Mouse (Mus musculus) urinary bladder, postnatal 10 days (tissue): Measurements from ENCODE around the gene Sorl1.

Experiments used
- DNase-seq: peaks from one replicate; pipeline ENCODE4 v3.0.0; 2022; ENCODE audit warnings: low spot score

Sorl1 gene

DNA sequence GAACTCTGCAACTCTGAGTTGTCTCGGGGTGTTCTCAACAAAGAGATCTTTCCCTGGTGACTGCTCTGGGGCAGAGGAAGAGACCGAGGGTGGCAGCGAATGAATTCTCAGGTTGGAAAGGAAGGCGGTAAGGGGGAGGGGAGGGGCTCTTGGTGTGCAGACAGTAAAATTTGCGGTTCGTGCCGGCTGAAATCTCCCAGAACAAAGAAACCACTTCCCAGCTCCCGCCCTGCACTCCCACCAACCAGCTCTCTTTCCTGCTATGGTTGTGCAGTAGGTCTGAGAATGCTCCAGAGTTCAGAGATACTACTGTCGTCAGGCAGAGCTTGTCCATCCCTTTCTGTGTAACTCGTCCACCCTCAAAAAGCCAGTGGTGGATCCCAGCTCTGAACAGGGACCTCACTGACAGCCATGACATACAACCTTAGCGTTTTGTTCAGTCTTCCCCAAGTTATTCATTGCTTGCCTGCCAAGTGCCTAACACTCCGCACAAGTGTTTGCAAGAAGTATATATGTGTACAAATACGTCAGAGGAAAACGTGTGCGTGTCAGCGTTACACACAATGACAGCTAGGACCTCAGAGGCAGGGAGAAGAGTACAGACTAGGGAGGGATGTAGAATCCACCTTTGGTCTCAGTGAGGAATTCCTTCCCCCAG lies 172.5 kb downstream of the Sorl1 start:
- no peak for DNase-seq

DNA sequence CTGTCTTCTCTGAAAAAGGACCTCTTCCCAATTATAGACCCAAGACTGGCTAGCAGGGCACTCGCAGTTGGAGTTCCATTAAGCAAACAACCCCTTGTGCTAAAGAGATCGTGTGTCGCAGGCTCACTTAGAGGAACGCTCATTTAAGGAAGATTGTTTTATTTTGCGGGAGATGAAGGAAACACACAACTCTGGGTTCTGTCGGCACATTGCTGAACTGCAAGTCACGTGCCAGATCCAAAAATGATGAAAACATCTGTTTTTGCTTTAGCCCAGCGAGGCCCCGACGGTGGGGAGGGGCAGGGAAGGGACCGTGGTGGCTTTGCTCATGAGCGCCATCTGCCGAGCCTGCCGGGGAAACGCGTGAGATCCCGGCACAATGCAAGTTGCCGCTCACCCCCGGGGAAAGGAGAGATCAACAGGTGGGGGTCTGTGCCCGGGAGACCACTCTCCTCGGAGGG lies 173.1 kb downstream of the Sorl1 start:
- peak; percentile 70 for DNase-seq

GRCm38 (mm10) chr9:41950109-41950990 lies 173.7 kb downstream of the Sorl1 start:
- DNase-seq, result peak; percentile 61

GRCm38 (mm10) chr9:41949476-41949875 lies 174.6 kb downstream of the Sorl1 start:
- DNase-seq, result no peak

DNA sequence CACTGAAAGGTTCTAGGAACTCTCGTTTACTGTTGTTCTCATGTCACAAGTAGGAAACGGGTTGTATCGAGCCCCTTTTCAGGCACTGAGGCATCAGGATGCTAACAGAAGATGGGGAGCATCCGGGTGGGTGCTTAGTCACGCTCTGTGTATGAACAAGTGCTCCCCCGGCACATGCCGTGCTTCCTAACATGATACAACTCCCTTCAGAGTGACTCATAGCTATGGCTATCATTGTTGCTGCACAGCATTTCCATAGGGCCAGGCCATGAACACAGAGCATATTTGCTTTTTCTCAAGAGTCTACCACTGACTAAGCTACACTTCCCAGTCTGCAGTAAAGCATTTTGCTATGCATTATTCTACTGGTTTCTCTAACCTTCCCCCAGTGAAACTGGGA lies 179.1 kb downstream of the Sorl1 start:
- DNase-seq, result no peak

DNA sequence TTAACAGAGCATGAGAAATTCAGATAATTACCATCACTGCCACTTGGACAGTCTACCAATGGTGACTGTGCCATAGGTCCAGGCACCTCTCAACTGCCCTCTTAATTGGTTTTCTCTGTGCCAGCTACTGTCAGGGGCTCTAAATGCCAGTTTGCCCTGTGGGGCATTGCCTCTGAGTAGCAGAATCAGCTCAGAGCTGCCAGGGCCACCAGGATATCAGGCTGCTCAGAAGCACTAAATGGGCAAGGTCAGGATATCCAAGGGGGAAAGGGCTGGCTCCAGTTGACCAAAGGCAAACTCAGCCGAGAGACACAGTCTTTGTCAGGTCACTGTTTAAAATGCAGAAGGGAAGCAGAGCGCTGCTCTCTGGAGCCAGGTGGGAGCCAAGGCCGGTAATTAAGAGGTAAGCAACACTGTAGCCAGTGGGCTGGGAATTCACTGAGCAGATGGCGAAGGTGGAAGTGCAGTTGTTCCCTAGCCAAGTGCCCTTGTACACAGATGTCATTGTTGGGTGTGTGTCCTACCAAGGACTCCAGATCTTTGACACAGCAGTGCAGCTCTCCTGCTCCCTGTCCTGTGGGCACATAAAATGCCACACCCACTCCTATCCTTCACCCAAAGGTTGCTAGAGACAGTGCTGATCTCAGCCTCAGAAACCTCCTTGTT lies 181.0 kb downstream of the Sorl1 start:
- no peak for DNase-seq

DNA sequence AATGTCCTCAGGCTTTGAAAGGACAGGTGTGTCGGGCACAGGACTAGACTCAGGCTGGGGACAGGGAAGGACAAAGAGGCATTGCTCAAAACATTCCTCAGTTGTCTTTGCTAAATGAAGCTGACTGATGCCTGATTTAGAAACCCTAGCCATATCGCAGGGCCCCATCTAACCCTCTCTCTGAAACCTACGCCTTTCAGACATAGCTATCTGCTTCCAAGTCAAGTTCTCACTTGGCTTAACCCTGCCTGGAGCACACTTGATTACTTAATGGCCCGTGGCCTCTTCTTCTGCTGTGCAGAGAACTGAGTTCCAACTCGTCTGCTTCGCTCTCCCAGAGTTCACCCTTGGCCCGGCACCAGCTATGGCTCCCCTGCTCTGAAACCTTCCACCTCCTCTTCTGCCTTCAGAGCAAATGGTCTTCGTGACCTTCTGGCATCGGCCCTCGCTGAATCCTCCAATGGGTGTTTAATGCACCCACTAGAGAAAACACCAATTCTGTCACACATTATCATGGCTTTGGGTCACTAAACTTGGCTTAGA lies 183.7 kb downstream of the Sorl1 start:
- no peak for DNase-seq

DNA sequence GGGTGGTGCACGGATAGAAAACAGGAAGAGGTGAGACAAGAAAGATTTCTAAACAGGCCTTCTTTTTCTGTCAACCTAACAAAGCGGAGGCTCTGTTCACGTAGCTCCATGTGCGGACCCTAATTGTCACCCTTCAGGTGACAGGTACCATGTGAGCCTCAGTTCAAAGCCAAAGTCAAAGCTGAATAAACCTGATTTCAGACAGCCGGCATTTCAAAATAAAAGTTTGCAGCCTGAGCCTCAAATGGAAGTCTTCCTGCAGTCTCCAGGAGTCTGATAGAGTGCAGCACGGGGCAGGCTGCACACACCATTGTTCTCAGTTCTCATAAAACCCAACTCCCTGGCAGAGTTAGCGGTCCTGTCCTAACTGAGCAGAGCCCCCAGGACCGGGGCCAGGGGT lies 185.6 kb downstream of the Sorl1 start:
- DNase-seq, result no peak

- no peak for DNase-seq
Observed at GRCm38 (mm10) chr9:41937967-41938348, 186.1 kb downstream of the Sorl1 start.

- no peak for DNase-seq
Observed at GRCm38 (mm10) chr9:41937341-41937966, 186.6 kb downstream of the Sorl1 start.

GRCm38 (mm10) chr9:41936598-41936997 lies 187.5 kb downstream of the Sorl1 start:
- no peak for DNase-seq

- DNase-seq, result no peak
Observed at GRCm38 (mm10) chr9:41935979-41936378, 188.1 kb downstream of the Sorl1 start.

DNA sequence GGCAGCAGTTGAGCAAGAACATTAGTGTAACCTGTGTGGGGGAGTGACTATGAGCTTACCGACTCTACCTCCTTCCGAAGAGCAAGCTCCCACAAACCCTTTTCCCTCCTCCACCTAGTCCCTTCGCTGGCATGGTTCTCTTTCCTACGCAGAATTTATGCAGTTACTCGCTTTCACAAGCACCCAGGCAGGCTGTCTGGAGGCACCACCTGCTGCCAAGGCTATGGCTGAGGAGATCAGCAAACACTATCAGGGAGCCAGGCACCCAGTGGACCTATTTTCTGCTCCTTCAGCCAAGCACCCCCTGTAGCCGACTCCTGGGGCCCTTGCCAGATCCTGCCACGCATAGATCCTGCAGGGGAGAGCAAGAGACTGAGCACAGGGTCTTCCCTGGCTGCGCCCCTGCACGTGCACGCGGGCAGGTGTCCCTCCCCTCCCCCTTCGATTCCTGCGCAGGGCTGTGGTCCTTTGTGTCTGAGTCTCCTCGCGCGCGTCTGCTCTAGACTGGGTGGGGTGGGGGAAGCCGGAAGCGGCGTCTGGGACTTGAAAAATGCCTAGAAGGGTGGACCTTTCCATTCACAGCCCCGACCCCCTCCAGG lies 188.6 kb downstream of the Sorl1 start:
- DNase-seq, result no peak

DNA sequence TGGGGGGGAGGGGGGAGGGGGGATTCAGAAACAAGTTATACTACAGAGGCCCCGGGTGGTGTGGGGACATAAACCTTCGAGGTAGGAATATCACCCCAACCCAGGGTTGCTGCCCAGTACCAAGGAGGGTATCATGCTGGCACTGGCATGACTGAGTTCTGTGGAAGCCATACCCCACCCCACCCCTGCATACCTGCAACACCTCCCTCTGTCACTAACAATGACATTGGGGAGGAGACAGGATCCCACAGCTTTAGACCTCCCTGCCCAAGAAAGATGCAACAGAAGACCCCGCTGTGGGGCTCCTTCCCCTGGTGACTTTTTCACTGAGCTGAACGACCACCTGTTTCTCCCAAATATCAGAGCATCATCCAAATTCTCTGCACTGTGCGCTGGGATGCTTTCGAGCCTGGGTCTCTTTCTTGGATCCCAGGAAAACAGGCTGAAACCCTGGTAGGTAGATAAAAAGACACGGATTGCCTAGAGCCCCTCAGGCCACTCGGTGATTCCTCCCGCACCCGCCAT lies 189.2 kb downstream of the Sorl1 start:
- no peak for DNase-seq

GRCm38 (mm10) chr9:41929986-41930385 lies 194.1 kb downstream of the Sorl1 start:
- DNase-seq, result no peak

DNA sequence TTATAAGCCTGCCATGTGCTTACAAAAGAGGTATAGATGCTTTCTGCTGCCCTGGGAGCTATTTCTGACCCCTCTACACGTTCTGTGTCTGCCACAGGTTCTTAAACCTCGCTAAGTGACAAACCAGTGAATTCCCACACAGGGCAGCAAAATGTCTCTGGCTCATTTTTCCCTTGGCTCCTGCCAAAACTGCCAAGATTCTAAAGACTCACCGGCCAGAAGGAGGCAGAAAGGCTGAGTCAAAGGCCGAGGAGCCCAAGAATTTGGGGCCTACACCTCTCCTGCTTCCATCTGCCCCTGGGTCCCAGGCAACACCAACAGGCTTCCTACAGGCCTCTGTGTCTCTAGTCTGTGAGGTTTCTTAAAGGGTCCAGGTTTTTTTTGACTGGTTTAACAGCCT lies 198.4 kb downstream of the Sorl1 start:
- no peak for DNase-seq

DNA sequence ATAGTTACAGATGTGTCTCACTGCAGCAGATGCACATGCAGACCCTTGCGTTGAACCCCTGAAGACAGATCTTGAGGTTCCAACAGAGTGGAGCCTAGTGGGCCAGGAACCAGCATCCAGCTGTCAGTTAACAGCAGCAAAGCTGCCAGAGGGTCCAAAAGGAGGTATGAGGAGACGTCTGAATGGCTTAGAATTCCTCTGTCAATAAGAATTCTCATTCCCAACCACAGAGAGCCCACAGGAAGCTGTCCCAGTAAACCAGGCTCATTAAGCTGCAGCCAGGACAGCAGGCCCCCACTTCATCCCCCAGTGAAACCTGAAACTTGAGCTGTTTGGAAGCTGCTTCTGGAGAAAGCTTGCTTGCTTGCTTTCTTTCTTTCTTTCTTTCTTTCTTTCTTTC lies 200.0 kb downstream of the Sorl1 start:
- DNase-seq, result no peak

GRCm38 (mm10) chr9:41922416-41922815 lies 201.7 kb downstream of the Sorl1 start:
- no peak for DNase-seq

DNA sequence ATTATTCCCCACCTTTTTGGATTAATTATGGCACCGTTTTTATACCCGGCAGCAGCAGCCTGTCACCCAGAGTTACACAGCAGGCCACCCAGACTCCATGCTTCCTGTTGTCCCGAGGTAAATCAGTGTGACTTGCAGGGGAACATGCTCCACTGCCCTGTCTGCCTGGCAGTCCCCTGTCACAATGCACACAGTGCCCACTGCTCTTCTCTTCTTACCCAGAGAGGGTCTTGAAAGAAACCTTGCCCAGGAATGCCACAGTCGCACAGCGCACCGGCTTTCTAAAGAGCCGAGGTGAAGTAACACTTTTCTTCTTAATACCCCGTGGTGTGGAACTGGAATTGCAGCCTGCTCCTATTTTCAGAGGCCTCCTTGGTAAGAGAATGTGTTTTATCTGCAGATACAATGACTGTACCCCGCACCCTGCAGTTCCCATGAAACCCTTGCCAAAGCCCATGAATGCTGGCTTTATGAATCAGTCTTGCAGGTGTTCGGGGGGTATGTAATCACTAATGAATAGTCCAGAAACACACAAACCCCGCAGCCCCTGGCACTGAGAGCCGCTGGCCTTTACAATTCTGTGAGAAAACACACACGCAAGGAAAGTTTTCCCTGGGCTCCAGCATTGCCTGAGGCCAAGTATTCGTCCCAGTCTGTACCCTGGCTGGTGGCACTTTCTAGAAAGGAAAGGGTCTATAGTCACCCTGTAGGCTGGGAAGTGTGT lies 205.3 kb downstream of the Sorl1 start:
- DNase-seq, result no peak

- DNase-seq, result no peak
Observed at GRCm38 (mm10) chr9:41918155-41918554, 205.9 kb downstream of the Sorl1 start.

DNA sequence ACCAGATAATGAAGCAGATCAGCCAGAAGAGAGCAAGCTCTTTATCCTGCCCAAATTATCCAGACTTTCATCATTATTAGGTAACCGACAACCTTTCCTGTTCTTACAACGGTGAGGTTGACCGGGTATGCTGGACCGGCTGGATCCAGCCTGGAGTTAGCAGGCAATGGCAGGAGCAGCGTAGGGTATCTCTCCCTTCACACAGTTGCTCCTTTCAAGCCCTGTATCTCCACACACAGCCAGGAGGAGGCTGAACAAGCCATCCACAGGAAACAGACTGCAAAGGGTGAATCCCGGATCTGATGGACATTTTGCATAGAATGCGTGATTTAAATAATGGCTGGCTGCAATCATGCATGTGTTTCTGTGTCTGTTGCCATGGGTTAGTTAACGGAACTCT lies 208.5 kb downstream of the Sorl1 start:
- DNase-seq, result no peak
